Mouse (Mus musculus) forebrain, embryonic 16.5 days (tissue): ENCODE measurements around the gene Naa20. TPM values are rescaled to one million over a fixed set of nuclear protein-coding genes. Genes with fewer than 3 reads are reported as not detected.

Experiments
- ATAC-seq: fragments of 200-750 bp; cut with Nextera tagmentation; 2 replicates; pipeline ENCODE4 v1.8.0; 2017; ENCODE audit warnings: mild to moderate bottlenecking, moderate library complexity
- H3K27ac ChIP-seq: fragments of 300-500 bp; sonication (generic); 2 replicates; pipeline ENCODE4 v1.5.1; 2014; ENCODE audit warnings: low read length, control low read depth
- H3K27me3 ChIP-seq: fragments of 300-500 bp; sonication (generic); replicated peaks from 2 replicates; pipeline ENCODE4 v1.6.1; 2014; ENCODE audit warnings: low read length; ENCODE audit not compliant: control insufficient read depth, insufficient read depth
- H3K36me3 ChIP-seq: fragments of 300-500 bp; sonication (generic); 2 replicates; pipeline ENCODE4 v1.6.1; 2014; ENCODE audit not compliant: control insufficient read depth, insufficient read depth
- H3K4me1 ChIP-seq: fragments of 300-500 bp; sonication (generic); replicated peaks from 2 replicates; pipeline ENCODE4 v1.6.1; 2014; ENCODE audit warnings: low read length; ENCODE audit not compliant: control insufficient read depth, insufficient read depth
- H3K4me2 ChIP-seq: fragments of 300-500 bp; sonication (generic); 2 replicates; pipeline ENCODE4 v1.6.1; 2014; ENCODE audit warnings: mild to moderate bottlenecking, low read length, control low read depth
- H3K4me3 ChIP-seq: fragments of 300-500 bp; sonication (generic); replicated peaks from 2 replicates; pipeline ENCODE4 v1.5.1; 2014; ENCODE audit warnings: mild to moderate bottlenecking, low read length, control low read depth
- H3K9ac ChIP-seq: fragments of 300-500 bp; sonication (generic); replicated peaks from 2 replicates; pipeline ENCODE4 v1.6.1; 2014; ENCODE audit warnings: low read depth, low read length, control low read depth
- H3K9me3 ChIP-seq: fragments of 300-500 bp; sonication (generic); 2 replicates; pipeline ENCODE4 v1.6.1; 2016; ENCODE audit warnings: low read length; ENCODE audit not compliant: control insufficient read depth
- WGBS: fragments of 180-500 bp; shearing (Covaris S2); extraction: QIAGEN DNeasy Blood & Tissue Kit; methylation state at CpG from one replicate; pipeline ENCODE4 v1.1.7; 2014; 5-methylcytosine and 5-hydroxymethylcytosine counted together
- polyA plus RNA-seq: library from polyadenylated mRNA; unstranded; fragments of >200 nt; fragmentation: Nextera tagmentation; extraction: Ambion mirVana; gene quantifications from 2 replicates; pipeline ENCODE4 v1.2.1, GENCODE M21; 2015

The Naa20 gene
- 127 and 128 TPM in 2 replicates for polyA plus RNA-seq

GRCm38 (mm10) chr2:145901861-145902260, at the start of gene Naa20:
Gene Naa20 (plus strand): TSS chr2:145902099.
- H3K4me2 ChIP-seq: peak within 1 kb of the TSS; percentile 51
- H3K4me3 ChIP-seq: peak within 1 kb of the TSS; percentile 97
- no peaks in the 10 kb centered on the region for H3K27me3 ChIP-seq
- H3K27ac ChIP-seq: no peak within 1 kb of the TSS
- ATAC-seq: no peak
- 87% methylated on average over 6 of the region's 6 CpGs for WGBS
- H3K9me3 ChIP-seq: no peaks in the 10 kb centered on the region
- H3K9ac ChIP-seq: 0 out of 2 replicates have a peak within 1 kb of the TSS, but pooled peaks have one; percentile 29
- peaks cover 19% of the 10 kb centered on the region for H3K4me1 ChIP-seq
- no peaks in the 10 kb centered on the region for H3K36me3 ChIP-seq

DNA sequence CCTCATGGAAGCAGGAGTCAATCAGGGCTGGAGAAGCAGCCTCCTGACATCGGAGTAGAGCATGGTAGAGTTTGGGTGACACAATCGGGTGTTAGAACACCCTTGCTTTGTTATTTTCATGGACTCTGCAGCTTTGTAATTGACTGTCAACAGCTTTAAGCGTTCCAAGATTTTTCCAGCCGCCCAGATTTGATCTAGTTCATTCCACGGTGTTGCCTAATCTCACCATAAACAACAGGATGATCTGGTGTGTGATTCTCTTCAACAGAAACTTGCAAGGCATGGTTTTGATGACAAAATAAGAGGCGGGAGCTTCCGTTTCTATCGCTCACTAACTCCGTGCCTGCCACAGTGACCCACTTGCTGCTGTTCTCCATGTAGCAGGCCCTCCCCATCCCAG, 46.1 kb upstream of the Naa20 start:
- Histone ChIP-seq H3K27me3 (no peaks in the 10 kb centered on the region), H3K27ac (no peak overlapping the region), H3K4me3 (no peak overlapping the region), H3K9ac (no peak overlapping the region), H3K4me1 (peaks cover 17% of the 10 kb centered on the region), H3K9me3 (no peaks in the 10 kb centered on the region), H3K4me2 (no peak overlapping the region), H3K36me3 (no peaks in the 10 kb centered on the region)
- ATAC-seq: no peak
- WGBS: 88% methylated on average over 9 of the region's 9 CpGs

- Histone ChIP-seq H3K4me2 (no peak overlapping the region), H3K4me3 (no peak overlapping the region), H3K9me3 (no peaks in the 10 kb centered on the region), H3K4me1 (peaks cover 25% of the 10 kb centered on the region), H3K27me3 (no peaks in the 10 kb centered on the region), H3K36me3 (no peaks in the 10 kb centered on the region), H3K27ac (no peak overlapping the region), H3K9ac (no peak overlapping the region)
- 81% methylated on average over 8 of the region's 8 CpGs for WGBS
- no peak for ATAC-seq
These were observed 44.0 kb upstream of the Naa20 start for GRCm38 (mm10) chr2:145857864-145858263.

DNA sequence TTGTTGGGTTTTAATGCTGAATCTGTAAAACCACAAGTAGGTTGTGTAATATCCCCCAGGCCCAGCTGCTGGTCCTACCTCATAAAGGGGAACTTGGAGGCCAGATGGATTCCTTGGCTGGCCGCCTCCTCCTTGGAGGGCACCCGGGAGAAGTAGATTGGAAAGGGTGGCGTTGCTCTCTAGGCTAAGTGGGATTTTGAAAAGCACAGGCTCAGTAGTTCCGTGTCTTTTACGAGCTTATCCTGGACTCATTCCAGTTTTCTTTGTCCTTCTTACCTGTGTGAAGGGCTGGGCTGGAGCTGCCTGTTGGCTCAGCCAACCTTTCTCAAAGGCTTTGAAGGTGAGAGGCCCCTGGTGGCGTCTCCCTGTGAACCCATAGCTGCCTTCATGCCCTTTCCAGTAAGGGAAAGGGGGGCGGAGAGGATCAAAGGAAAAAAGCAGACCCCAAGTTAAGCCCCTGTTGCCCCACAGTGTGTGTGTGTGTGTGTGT, 42.4 kb upstream of the Naa20 start:
- H3K9me3 ChIP-seq: no peaks in the 10 kb centered on the region
- peak overlapping the region; percentile 71 for H3K4me2 ChIP-seq
- H3K4me1 ChIP-seq: peaks cover 25% of the 10 kb centered on the region
- peak overlapping the region; percentile 73 for H3K27ac ChIP-seq
- peak; percentile 31 for ATAC-seq
- H3K27me3 ChIP-seq: no peaks in the 10 kb centered on the region
- no peak overlapping the region for H3K4me3 ChIP-seq
- H3K36me3 ChIP-seq: no peaks in the 10 kb centered on the region
- H3K9ac ChIP-seq: peak overlapping the region; percentile 57; the same call in 1 of the 2 replicates
- 19% methylated on average over 7 of the region's 7 CpGs for WGBS

GRCm38 (mm10) chr2:145859932-145860801, 41.7 kb upstream of the Naa20 start:
- ATAC-seq: peak; percentile 86
- H3K27me3 ChIP-seq: no peaks in the 10 kb centered on the region
- H3K9me3 ChIP-seq: no peaks in the 10 kb centered on the region
- H3K9ac ChIP-seq: peak overlapping the region; percentile 57
- WGBS: 4% methylated on average over 40 of the region's 40 CpGs
- H3K36me3 ChIP-seq: no peaks in the 10 kb centered on the region
- peak overlapping the region; percentile 71 for H3K4me2 ChIP-seq
- peaks cover 25% of the 10 kb centered on the region for H3K4me1 ChIP-seq
- peak overlapping the region; percentile 46 for H3K4me3 ChIP-seq
- peak overlapping the region; percentile 73 for H3K27ac ChIP-seq

DNA sequence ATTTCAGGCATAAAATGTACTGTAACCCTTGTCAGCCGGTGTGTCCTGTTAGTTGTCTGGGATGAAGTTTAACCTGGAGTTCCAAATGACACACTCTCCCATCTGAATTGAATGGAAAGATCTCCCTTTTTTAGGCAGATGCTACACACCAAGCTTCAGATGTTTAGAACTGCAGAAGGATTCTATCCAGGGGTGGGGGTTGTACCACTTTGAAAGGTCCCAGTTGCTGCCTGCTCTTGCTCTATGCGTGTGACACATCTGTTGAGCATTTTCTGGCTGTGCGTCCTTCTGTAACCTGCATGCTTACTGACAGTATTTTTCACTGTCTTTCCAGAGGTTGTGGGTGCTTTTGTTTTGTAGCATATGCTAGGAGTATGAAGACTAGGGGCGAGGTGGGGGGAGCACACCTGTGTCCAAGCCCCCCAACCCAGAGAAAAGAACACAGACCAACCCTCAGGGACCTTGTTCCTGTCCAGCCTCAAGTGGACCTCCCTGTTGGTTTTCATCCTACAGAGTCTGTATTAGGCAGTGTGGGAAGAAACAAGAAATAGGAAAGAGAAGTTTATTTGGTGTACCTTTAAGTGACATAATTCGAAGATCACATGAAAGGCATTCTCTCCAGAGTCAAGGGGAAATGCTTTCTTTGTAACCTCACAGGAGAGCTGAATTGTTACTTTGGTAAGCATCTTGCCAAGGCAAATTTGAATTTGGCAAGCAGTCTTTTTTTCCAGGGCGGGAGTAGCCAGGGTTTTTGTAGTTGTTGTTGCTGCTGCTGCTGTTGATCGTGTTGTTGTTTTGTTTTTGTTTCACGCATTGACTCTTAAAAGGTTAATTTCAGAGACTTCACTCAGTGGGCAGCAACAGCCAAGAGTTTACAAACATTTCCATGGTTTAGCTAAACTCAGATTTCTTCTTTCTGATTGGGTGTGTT, 40.4 kb upstream of the Naa20 start:
- H3K4me1 ChIP-seq: peaks cover 25% of the 10 kb centered on the region
- H3K27ac ChIP-seq: peak overlapping the region; percentile 73; the same call in 1 of the 2 replicates
- peak overlapping the region; percentile 57 for H3K9ac ChIP-seq
- WGBS: 42% methylated on average over 8 of the region's 8 CpGs
- H3K4me3 ChIP-seq: peak overlapping the region; percentile 46
- no peak for ATAC-seq
- H3K9me3 ChIP-seq: no peaks in the 10 kb centered on the region
- peak overlapping the region; percentile 71 for H3K4me2 ChIP-seq
- H3K36me3 ChIP-seq: no peaks in the 10 kb centered on the region
- H3K27me3 ChIP-seq: no peaks in the 10 kb centered on the region

DNA sequence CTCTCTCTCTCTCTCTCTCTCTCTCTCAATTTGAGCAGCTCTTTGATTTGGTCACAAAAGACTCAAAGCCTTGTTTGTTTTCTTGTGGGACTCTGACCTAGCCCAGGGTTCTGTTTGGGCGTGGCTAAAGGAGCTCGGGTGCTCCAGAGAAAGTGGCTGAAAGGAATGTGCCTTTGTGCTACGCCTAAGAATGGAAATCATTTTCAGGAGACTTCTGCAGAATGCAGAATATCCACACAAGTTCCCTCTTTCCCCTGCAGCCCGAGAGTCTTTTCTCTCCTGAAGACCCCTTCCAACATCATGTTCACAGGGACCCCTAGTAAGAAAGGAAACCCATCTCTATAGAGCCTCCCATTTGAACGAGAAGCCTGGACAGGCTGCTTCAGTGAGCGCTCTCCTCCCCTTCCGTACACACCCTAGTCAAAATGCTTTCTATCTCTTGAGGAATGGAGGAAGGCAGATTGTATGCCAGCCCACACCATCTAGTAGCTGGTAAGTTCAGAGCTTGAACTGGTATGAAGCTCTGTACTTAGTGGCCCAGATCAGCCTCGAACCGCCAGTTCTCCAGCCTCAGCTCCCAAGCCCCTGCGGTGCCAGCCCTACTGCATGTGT, 39.6 kb upstream of the Naa20 start:
- H3K27ac ChIP-seq: no peak overlapping the region
- no peaks in the 10 kb centered on the region for H3K9me3 ChIP-seq
- no peak overlapping the region for H3K9ac ChIP-seq
- peaks cover 25% of the 10 kb centered on the region for H3K4me1 ChIP-seq
- peak overlapping the region; percentile 6 for H3K4me2 ChIP-seq
- H3K36me3 ChIP-seq: no peaks in the 10 kb centered on the region
- no peak for ATAC-seq
- no peaks in the 10 kb centered on the region for H3K27me3 ChIP-seq
- H3K4me3 ChIP-seq: peak overlapping the region; percentile 10; the same call in 1 of the 2 replicates
- WGBS: 26% methylated on average over 10 of the region's 10 CpGs

DNA sequence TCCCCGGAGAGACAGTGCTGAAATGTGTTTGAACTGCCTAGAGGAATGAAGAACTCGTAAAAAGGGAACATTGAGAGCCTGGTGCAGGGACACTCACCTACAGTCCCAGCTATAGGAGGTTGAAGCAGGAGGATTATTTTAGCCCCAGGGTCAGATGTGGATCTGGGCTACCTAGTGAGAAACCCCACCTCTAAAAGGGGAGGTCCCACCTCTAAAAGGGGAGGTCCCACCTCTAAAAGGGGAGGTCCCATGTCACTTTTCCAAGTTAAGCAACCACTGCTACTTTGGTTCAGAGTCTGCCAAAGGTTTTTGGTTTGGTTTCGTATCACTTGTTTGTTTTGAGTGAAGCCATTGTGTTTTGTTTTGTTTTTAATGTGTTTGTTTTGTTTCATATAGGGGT, 36.6 kb upstream of the Naa20 start:
- Histone ChIP-seq H3K4me2 (no peak overlapping the region), H3K4me1 (peaks cover 13% of the 10 kb centered on the region), H3K27ac (no peak overlapping the region), H3K27me3 (no peaks in the 10 kb centered on the region), H3K9me3 (no peaks in the 10 kb centered on the region), H3K36me3 (no peaks in the 10 kb centered on the region), H3K4me3 (no peak overlapping the region), H3K9ac (no peak overlapping the region)
- 96% methylated on average over 3 of the region's 3 CpGs for WGBS
- ATAC-seq: no peak
